Mouse (Mus musculus) layer of hippocampus, postnatal 36 days (tissue): Measurements from ENCODE around the gene Rtcb. TPM values are rescaled to one million over a fixed set of nuclear protein-coding genes. Genes with fewer than 3 reads are reported as not detected.

Experiments
- DNase-seq, 2 experiments: peaks; one replicate each; pipeline ENCODE4 v3.0.0; 2022
- total RNA-seq, 2 experiments: library from RNA; stranded (reverse); gene quantifications; 2 replicates each; pipeline ENCODE4 v1.2.3; 2021

The Rtcb gene
- total RNA-seq, result 100 to 1,000 TPM; 102 to 107 TPM

DNA sequence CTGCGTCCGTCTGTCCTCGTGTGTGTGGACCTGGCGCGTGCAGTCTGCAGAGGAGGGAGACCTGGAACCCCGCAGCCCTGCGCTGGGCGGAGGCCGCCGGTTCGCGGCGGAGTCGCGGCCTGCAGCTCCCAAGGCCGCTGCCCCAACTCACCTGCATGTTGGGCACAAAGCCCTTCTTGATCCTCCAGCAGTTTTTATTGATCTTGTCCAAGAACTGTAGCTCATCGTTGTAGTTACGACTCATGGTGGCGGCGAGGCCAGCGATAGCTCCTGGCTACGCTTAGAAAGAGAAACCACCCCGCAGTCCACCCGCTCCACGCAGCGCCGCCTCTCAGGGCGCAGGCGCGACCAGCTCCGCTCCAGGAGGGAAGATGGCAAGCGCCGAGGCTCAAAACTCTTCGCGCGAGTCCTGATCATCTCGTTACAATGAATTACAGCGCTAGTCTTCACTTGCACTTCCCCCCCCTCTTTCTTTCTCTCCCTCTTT, at the start of gene Rtcb:
Rtcb (minus strand) TSS at position 360 of the 487 bp plus-strand sequence.
- peak; percentile 96 to 98 for DNase-seq

DNA sequence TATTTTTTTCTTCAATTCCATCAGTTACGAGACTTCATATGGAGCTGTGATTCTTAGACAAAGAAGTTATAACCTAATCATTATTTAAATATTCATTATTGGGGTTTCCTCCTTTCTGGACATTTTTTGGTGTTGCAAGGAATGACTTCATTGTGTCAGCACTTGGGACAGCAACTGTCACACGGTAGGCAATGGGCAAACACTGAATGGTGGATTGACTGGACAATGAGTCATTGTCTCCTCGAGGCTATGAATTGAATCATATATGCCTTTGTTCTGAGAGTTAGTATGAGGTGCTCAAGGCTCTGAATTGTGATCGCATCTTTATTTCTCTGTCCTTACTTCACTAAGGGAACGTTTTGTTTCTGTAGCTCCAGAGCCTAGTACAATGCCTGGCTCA, 48.8 kb upstream of the Rtcb start:
- DNase-seq, result no peak

DNA sequence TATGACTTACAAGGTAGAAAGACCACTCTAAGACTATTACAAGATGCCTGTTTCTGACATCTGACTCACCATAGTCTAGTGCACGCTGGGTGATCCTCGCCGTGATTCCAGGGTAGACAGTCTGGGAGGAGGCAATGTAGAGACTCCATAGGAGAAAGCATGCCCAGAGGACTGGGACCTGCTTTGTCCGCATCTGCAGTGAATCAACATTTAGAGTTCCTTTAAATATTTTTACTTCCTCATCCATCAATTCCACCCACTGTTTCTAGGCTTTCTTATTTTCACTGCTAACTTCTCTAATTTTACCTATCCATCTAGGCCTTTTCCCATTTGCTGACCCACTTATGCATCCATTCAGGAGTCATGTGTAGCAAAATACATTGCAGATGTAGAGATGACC, 42.8 kb upstream of the Rtcb start:
- no peak for DNase-seq

DNA sequence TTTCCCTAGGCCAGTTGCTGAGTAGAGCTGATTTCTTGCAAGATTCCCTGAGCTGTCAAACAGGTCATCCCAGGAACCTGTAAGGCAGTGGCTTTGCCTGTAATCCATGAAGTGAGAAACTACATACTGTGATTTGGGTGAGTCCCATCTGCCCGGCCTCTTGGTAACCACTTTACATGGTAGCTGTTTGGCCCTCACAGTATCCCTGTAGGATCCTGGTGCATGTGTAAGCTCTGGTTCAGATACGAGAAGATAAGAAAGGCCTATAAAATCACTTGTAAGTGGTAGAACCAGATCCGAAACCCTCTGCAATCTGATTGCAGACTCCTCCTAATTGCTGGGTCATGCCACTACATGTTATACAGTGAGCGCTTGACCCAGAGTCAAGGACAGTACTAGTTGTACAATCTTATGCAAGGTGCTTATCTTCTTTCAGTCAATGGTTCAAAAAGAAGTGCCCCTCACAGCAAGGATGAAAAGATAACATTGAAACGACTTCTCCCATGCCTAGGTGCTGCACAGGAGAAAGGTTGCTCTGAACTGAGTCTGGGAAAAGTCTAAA, 37.0 kb upstream of the Rtcb start:
- no peak for DNase-seq

DNA sequence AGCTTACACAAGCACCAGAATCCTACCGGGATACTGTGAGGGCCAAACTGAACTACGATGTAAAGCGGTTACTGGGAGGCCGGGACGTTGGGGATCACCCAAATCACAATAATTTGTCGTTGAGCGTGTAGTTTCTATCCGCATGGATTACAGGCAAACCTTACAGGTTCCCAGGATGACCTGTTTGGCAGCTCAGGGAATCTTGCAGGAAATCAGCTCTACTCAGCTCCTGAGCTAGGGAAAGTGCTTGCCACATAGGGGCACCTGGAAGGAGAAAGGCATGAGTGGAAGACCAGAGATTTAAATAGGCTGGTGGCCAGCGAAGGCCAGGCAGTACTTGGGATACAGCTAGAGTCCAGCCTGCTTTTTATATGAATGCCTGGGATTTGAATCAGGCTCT, 36.2 kb upstream of the Rtcb start:
- DNase-seq, result no peak

DNA sequence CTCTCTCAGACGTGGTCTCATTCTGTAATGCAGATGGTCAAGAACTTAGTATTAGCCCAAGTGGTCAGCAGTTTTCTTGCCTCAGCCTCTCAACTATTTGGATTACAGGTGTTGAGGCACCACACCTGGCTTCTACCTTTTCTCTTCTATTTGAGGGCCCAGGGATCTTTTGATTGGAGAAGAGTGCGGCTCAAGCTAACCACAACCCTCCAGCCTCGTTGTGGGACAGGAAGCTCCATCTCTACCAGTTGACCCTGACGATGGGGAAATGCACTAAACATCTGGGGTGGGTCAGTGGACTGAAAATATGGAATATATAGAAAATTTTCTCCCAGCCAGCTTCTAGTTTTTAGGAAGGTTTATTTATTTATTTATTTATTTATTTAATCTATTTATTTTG, 34.8 kb upstream of the Rtcb start:
- DNase-seq, result no peak

DNA sequence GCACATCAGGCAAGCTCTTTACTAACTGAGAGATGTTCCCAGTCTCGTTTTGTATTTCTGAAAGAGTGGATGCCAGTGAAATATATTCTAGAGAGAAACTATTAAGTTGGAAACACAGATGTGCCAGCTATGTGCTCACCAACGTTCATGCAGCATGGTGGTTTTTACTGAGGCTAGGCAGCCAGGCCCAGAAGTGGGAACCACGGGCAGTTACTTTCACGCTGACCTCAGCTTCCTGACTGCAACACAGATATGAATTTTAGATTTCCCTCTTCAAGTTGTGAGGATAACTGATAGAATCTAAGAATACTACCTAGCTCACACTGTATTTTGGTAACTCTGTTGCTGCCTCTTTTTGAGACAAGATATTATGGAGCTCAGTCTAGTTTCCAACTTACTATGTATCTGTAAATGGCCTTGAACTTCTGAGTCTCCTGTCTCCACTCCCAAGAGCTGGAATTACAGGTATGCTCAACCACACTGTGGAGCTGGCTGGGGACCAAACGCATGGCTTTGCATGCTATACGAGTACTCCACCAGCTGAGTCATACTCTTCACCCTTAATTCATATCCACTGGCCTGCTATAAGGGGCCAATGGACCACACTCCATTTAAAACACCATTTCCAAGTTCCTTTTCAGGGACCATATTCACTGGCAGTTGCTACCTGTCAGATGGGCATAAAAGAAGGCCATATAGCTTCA, 31.9 kb upstream of the Rtcb start:
- DNase-seq, result no peak

DNA sequence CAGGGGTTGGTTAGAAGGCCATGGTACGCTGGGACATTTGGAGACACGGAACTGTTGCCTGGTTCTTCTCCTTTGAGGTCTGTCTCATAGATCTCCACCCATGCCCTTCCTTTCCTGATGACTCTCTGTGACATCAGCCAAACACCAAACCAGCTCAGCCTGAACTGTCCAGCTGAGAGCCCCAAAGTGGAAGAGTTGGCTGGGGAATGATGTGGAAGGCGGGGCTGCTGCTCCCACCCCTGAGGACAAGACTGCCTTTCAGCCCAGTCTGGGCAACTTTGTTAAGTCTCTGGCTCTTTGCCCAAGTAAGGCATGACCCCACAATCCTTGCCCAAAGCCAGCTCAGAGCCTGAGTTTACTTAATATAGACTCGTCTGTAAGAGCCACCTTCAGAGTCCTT, 15.3 kb upstream of the Rtcb start:
- peak; percentile 26 to 29 for DNase-seq

DNA sequence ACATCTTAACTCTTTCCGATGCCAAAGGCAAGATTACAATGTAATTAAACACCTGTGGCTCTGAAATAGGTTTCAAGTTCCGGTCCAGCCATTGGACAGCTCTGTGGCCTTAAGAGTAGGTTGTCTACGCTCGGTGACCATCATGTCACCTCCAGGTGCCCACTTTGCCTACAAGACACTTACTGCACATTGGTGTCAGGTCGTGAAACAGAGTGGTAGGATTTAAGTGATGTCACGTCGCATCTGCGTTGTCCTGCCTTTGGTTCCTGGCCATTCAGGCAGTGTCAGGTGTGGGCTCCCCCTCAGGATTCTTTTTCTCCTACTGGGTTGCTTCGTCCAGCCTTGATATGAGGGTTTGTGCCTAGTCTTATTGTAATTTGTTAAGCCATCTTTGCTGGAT, 14.2 kb upstream of the Rtcb start:
- no peak for DNase-seq

DNA sequence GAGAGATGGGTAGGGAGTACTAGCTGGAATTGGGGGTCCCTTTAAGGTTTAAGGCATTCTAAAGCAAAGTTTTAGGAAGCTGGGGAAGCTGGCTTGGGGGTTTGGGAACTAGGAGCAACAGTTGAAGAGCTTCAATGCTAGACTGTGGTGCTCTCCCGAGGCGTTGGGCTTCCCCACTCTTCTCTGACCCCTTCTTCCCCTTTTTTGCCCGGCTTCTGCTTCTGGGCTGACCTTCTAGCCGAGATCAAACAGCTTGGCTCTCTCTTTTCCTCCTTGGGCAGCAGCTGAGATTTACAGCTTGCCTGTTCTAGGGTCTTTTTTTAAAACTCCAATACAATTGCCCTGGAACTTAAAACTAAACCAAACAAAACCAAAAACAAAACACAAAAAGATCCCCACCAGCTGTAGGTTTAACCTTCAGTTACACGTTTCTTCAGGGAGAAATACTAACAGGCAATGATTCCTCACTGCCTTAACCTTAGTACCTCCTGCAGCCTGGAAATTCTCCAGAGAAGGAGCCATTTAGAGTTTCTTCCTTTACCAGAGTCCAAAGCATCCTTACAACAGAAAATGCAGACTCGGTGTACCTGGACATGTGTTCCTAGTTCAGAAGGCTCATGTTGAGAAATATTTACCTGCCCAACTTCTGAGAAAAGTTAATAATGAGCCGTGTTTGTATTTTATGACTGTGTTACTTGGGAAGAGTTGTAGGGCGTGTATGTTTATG, 12.4 kb upstream of the Rtcb start:
- DNase-seq, result no peak

DNA sequence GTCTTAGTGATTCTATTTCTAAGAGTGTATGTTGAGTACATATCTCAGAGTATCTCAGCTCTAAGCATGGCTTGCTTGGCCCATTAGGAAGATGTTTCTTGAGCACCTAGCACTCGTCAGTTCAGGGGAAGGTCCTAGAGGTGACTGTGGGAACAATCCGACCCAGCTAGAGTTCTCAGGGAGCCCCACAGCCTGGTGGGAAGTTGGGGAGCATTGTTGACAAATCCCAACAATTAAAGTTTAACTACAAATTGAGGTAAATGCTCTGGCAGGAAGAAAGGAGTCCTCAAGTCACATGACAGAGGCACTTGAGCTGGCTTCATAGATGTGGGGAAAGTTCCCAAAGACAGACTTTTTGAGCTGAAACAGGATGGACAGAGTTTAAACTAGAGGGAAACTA, 11.1 kb upstream of the Rtcb start:
- DNase-seq, result no peak

DNA sequence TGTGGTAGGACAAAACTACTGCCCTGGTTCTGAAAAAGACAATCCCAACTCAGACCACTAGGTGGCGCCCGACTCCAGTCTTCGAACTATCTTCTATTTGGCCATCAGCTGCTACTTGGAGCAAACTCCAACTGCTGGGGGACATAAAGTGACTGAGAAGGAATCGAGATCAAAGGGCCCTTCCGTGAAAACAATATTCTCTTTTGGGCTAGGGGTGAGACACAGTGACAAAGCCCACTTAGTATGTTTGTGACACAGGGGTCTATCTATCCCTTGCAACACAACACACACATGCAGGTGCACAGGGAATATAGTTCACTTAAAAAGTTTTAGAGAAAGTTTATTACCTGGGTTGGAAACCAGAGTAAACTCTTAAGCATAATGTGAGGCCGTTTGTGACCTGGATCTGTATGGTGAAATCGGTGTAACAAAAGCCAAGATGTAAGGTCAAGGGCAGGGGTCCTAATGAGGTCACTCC, 10.6 kb upstream of the Rtcb start:
- DNase-seq, result peak; percentile 82 to 84

DNA sequence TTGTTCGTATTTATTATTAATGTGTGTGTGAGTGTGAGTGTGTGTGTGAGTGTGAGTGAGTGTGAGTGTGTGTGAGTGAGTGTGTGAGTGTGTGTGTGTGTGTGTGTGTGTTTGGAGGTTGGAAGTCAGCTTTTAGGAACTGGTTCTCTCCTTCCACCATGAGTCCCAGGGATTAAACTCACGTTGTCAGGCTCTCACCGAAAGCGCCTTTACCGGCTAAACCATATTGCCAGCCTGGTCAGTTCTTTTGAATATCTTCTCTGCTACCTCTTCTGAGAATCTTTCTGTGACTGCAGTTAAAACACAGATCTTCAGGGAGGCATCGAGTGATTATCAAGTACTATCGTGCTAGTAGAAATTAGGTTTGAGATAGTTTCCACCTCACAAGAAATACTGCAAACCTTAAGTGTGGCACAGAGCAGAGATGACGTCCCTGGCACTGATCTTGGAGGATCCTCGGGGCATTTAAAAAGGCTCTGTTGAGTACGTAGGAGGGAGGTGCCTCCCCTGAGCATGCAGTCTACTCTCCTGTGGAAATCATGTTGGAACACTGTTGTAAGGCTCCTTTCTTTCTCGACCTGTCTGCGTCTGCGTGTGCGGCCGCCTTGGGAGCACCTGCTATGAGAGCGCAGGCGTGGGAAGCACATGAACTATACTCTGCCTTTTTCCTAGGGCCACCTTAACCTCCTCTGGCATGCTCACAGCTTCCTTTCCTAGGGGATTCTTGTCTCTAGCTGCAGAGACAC, 10.0 kb upstream of the Rtcb start:
- DNase-seq, result no peak

DNA sequence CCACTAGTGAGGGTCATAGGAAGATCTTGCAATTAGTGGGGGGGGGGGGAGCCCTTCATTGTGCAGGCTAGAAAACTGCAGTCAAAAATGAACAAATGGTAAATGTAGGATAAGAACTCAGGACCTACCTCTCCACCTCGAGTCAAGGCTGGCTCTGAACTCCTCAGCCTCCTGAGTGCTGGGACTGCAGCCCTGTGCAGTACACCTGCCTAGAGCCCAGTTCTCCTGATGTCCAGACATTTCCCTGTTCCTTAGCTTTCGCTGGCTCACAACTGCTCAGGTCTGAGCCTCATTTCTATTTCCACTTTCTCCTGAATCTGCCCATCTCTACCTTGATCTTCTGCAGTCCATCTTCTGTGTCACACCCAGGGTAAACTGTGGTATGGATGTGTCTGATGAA, 8.9 kb upstream of the Rtcb start:
- no peak for DNase-seq

DNA sequence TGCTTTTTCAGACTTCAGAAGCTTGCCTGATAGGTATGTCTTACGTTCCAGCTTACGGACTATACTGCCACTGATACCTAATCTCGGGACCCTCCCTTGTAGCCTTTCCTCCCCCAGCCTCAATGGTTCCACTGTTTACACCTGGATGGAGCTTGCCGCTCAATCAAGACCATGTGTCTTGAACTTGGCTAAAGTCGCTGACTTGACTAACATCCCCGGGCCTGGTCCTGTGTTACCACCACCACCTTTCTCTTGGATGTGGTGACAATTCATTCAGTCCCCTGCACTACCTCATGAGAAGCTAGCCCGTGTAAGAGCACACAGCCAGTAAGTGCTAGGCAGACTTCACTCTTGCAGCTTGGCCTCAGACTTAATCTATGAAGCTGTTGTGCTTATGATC, 6.7 kb upstream of the Rtcb start:
- no peak for DNase-seq

DNA sequence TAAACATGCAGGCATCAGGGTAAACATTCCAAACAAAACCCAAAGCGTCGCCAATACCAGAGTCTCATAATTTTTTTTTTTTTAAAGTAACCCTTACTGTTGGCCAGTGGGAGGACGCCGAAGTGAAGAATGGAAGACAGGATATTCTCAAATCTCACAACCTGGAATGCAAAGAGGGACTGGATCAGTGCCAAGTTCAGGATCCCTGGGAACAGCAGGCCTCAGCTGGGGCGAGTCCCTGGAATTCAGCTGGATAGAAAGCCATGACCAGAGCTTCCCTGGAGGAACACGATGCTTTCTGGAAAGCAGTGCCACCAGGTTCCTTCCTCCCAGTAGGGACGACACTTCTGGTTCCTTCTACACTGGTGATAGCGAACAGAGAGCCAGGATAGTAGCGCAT, 5.3 kb upstream of the Rtcb start:
- no peak for DNase-seq

DNA sequence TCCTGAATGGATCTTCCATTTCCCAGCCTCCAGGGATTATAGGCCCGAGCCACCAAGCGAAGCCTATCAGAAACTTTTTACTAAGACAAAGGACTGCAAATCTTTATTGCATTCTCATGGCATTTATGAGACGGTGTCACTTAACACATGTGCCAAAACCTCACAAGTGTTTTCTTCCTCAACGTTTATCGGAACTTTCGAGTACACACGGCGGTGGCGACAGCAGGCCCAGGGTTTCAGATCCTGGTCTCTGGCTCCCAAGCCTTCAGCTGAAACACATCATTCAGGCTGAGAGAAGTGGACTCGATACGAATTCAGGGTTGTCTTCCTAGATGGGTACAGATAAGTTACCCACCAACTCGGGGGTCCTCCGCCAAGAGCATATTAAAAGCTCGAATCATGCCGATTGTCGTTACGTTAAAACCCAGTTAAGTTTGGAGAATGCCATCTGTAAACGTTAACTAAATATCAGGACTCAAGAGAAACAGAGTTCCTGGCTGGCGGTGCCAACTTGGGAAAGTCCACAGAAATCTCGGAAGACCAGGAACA, 678 bp downstream of the Rtcb start:
- DNase-seq, result no peak

DNA sequence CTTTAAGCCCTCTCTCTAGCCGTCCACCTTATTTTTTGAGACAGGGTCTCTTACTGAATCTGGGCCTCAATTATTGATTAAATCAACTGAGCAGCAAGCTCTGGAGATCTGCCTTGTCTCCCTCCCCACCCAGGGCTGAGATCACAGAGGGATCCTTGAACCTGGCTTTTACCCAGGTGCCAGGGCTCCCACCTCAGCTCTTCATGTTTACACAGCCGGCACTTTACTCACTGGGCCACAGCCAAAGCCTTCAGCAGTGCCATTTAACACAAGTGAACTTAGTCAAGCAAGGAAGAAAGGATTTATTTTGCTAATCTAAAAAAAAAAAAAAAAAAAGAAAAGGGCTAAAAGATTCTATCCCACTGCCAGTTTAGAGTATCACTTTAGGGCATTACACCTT, 3.2 kb downstream of the Rtcb start:
- no peak for DNase-seq

DNA sequence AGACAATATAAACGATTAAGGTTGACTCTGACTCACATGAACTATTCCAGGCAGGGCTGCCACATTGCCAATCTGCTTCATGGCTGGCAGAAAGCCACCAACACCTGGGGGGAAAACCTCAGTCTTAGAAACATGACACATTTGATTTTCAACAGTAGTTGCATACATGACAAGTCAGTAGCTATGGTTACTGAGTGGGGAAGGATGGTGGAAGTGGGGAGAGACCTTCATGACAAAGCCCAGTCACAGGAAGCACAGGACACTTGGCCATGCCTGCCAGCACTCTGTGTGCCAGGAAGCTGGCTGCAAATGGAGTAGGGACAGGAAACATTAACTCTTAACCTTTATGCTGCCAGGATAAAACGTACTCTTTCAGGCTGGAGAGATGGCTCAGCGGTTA, 4.2 kb downstream of the Rtcb start:
- no peak for DNase-seq

DNA sequence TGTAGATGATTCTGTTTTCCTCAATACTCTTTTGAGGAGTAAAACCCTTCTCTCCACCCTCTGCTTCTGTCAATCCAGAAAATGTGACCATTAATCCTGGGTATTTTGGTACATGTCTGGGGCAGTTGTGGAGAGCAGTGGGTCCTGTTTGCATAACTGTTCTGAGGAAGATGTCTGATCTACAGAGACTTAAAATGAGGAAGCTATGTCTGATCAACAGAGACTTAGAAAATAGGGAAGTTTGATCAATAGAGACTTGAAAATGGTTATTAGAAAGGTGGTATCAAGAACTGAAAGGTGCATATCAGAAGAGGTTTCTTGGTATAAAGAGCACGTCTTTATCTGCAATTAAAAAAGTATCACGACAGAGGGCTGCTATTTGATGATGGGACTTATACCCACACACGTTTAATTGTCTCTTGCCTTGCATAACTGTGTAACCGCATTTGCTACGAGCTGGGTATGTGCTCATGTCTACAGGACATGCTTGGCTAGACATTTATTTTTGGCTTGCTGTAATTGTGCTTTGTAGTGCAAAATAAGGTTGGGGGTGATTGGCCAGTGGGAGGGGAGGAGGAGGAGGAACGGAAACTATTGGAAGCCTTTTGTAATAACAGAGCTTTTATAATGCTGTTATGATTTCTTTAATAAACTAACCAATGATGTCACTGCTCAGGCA, 5.7 kb downstream of the Rtcb start:
- DNase-seq, result no peak

DNA sequence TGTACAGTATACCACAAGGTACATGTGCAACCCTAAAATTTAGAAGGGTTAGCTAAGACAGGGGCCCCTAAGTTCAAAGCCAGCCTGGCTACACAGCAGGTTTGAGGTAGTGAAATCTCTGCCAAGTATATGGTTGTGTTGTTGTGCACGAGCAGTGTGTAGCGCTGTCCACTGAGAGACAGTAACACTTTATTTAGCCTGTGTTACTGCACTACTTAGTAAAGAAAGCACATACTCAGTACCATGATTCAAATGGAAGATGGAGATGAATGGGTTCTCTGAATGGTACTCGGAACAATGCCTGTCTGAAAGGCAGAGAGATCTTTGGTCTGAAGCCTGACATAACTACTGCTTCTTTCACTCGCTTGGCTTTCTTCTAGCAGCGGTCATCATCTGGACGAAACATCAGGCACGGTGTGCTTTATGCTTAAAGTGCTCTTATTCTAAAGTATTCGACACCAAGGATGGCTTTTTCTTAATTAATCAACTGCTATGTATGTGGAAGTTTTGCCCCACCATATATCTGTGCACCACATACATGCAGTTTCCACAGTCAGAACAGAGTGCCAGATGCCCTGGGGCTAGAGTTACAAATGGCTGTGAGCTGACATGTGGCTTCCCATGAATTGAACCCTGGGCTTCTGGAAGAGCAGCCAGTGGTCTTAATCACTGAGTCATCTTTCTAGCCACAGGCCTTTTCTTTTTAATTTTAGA, 9.0 kb downstream of the Rtcb start:
- no peak for DNase-seq
